Mouse (Mus musculus) CH12F3 (cell line): ENCODE results near the gene Senp7.
"Not testable (repeated sequence)": the region's sequence is repeated elsewhere in the genome, so short reads cannot be mapped to it uniquely, and the experiment has no call there.

Source experiments
- in situ Hi-C: fragments of 300-500 bp; cut with MboI; formaldehyde crosslinking; loops from 2 replicates; pipeline ENCODE4 v1.14.3; 2020; ENCODE audit warnings: low sequenced_read_pairs

Senp7 gene

DNA sequence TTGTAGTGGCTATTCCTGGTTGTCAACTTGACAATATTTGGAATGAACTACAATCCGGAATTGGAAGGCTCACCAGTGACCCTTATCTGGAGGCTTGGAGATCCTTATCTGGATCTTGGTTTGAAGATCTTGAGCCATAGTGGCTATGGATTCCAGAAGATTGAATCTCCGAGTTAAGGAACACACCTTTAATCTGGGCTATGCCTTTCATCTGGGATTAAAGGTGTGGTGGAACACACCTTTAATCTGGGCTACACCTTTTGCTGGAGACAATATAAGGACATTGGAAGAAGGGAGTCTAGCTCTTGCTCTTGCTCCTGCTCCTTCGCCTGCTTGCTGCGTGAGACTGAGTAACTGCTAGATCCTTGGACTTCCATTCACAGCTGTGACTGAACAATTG is at the start of gene Senp7:
Gene Senp7 (plus strand): TSS at position 301 of the 400 bp plus-strand sequence.
- in situ Hi-C loops: not testable (repeated sequence)

- in situ Hi-C loops: no loop called here
Measured at GRCm38 (mm10) chr16:56006798-56007197, 41.3 kb upstream of the Senp7 start.

DNA sequence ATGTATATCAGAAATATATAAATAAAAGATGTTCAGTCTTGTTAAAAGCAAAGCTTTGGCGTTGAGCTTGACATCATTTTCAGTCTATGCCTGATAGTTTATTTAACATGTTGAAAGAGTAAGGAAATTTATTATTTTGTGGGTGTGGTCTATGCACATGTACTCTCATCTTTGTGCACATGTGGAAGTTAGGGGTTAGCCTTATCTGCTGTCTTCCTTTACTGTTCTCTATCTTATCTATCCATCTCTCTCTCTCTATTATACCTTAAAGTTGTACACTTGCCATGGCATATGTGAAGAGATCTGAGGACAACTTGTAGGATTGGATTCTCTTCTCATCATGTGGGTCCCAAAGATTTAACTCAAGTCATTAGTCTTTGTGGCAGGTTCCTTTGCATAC is 39.3 kb upstream of the Senp7 start:
- in situ Hi-C loops: no loop called here

DNA sequence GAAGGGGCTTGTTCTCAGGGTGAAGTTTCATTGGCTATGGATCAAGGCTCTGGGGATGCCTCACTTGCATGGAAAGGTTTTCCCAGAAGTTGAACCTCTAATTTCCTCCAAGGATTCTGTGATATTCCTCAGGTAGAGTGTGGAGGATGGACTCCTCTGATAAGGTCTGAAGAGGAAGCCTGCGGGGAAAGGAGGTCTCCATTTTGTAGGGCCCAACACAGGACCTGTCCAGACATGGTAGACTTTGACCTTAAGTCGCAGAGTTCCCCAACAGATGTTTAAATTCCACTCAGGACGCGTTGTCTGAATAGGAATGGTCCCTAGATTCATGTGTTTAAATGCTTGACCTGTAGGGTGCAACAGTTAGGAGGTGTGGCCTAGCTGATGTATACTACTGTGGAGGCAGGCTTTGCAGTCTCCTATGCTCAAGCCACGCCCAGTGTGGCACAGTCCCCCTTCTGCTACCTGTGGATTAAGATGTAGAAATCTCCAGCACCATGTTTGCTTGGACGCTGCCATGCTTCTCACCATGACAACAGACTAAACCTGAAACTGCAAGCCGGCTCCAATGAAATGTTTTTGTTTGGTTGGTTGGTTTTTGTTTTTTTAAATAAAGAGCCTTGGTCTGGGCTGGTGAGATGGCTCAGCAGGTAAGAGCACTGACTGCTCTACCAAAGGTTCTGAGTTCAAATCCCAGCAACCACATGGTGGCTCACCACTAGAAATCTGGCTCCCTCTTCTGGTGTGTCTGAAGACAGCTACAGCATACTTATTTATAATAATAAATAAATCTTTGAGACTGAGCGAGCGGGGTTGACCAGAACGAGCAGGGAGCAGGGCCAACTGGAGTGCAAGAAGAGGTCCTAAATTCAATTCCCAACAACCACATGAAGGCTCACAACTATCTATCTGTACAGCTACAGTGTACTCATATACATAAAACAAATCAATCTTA is 35.1 kb upstream of the Senp7 start:
- in situ Hi-C loops: no loop called here

DNA sequence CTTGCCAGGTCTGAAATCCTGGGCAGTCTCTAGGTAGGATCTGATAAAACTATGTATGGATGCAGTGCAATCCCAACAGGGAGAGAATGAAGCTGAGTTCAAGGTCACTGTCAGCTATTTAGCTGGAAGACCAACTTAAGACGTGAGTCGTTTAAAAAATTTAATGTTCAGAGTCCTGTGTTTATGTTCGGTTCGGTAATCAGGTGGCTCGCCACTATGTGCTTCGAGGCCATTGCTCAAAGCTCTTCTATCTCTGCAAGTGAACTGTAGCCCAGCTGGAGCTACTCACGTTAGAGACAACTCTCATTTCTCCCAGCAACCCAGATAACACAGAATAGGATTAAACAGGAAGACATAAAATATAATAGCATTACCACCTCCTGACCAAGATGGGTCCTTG is 34.1 kb upstream of the Senp7 start:
- in situ Hi-C loops: no loop called here

DNA sequence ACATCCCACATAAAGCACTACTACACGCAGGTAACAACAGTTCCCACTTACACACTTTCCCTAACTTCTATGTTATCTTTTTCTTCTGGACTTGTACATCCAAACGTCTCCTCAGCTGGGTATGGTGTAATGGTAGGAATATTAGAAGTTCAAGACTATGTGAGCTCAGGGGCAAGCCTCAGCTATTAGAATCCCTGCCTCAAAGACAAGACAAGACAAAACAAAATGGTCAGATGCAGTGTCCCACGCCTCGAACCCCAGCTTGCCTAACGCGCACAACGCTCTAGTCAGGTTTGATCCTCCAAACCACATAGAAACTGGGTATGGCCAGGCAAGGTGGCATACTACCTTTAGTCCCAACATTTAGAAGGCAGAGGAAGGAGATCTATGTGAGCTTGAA is 28.5 kb upstream of the Senp7 start:
- in situ Hi-C loops: no loop called here

DNA sequence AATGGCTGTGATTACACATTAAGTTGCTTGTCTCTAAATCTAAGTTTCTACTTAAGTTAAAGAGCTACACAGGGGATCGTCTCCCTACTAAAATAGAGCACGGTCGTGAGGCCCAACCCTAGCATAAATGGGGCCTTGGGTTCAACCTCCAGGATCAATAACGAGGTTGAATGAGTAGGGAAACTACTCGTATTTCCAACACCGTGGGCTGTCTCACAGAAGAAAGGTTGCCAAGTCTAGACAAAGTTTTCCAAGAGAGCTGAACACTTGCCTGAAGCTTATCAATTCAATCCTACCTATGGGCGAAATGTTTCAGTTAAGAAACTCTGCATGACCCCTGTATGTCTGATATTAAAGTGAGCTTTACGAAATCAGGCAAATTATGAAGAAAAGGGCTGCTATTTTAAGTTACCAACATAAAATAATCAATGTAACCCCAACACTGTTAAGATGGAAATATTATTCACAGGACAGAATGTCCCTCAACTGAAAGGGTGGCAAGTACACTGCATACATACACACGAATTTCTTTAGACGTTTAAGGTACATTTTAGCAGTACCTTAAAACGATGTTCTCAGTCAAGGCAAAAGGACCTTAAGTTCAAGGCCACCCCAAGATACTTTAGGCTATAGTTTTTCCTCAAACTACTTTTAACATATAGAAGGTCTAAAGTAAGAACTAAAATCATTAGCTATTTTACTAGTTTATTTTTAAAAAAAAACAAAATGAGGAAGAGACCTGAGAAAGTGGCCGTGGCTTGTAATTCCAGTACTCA is 20.1 kb upstream of the Senp7 start:
- in situ Hi-C loops: no loop called here

GRCm38 (mm10) chr16:56028722-56029551 is 19.2 kb upstream of the Senp7 start:
- in situ Hi-C loops: no loop called here

DNA sequence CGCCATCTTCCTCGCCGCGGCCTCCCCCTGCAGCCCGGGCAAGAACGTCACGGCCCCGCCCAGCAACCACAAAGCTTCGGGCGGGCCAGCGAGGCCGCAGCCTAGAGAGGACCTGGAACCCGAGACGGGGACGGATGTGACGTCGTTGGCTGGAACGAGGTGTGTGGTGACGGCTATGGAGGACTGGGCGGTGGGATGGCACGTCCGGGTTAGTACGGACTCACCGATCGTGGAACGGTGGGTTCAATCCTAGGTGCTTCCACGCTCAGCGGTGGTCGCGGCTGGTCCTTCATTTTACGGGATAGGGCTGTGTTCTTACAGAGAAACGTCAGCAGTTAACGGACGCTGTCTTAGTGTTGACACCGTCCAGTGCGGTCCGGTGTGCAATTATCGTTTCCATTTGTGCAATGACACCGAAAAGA is 18.5 kb upstream of the Senp7 start, which contains the start of gene Pcnp:
Gene Pcnp (minus strand): TSS at position 79 of the 422 bp plus-strand sequence.
- in situ Hi-C loops: no loop called here

DNA sequence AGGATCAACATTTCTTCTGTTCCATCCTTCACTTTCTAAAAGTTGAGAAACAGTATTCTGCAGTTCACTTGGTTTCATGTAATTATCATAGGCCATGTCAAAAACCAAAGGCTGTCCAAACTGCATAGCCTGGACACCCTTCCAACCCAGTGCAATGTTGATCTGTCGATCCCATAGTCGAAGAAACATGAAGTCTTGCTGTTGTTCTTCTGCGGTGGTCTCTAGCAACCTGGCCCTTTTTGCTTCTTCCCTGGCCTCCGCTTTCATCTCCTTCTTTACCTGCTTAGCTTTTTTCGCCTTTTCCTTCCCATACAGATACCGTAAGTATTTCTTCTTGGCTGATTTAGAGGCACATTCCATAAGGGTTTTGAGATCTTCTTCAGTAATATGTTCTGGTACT is 13.6 kb upstream of the Senp7 start:
- in situ Hi-C loops: no loop called here

- in situ Hi-C loops: no loop called here
Measured at GRCm38 (mm10) chr16:56036501-56036900, 11.6 kb upstream of the Senp7 start.

GRCm38 (mm10) chr16:56037138-56038010 is 10.8 kb upstream of the Senp7 start, which contains the start of gene Trmt10c:
TSS of gene Trmt10c (minus strand) at chr16:56037819.
- in situ Hi-C loops: no loop called here

DNA sequence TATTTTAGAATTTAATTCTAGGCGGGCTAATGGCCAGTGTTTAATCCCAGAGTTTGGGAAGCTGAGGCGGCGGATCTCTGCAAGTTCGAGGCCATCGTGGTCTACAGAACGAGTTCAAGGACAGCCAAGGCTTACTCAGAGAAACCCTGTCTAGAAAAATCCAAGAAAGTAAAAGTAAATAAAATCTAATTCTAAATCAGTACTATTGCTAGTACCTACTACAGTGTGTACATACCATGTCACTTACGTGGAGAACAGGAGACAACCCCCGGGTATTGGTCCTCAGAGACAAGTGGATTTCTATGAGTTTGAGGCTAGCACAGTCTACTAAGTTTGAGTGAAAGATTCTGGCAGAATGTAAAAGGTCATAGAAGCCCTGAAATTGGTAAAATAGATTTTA is 10.0 kb upstream of the Senp7 start:
- in situ Hi-C loops: no loop called here

DNA sequence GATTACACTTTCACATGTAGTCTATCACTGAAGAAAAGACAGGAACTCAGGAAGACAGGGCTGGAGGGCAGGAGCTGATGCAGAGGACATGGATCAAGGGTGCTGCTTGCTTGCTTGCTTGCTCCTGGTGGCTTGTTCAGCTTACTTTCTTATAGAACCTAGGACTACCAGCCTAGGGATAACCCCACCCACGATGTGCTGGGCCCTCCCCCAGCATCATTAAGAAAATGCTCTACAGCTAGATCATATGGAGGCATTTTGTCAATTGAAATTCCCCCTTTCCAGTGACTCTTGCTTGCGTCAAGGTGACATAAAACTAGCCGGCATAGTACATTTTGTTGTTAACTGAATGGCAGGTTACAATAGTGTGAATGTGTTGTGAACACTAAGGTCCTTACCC is 7.8 kb downstream of the Senp7 start:
- in situ Hi-C loops: no loop called here

GRCm38 (mm10) chr16:56056944-56057590 is 8.9 kb downstream of the Senp7 start:
- in situ Hi-C loops: no loop called here

GRCm38 (mm10) chr16:56058151-56058550 is 10.0 kb downstream of the Senp7 start:
- in situ Hi-C loops: no loop called here

- in situ Hi-C loops: no loop called here
Measured at GRCm38 (mm10) chr16:56061995-56062594, 14.0 kb downstream of the Senp7 start.

- in situ Hi-C loops: no loop called here
Measured at GRCm38 (mm10) chr16:56062981-56063380, 14.8 kb downstream of the Senp7 start.
